Mouse (Mus musculus) liver, adult 2 months (tissue): ENCODE measurements at regions not wholly inside any gene's neighbourhood (a gene's known extent, or its start where the extent isn't known, plus 50 kb on each side); places are given as distances from the start of the nearest gene placed in this dataset.

Source experiments
- CTCF ChIP-seq: fragments of 200-500 bp; IDR thresholded peaks from 2 replicates; pipeline ENCODE4 v1.5.1; 2011; ENCODE audit warnings: low read depth, low read length, control low read depth
- POLR2A ChIP-seq: fragments of 200-500 bp; IDR thresholded peaks from 2 replicates; pipeline ENCODE4 v1.6.1; 2011; ENCODE audit warnings: low read length, control low read depth; ENCODE audit not compliant: insufficient read depth; ENCODE audit errors: extremely low read depth

- no peak for TF ChIP-seq CTCF
- no peak for TF ChIP-seq POLR2A
These were observed 574.8 kb downstream of the 1810013L24Rik start for GRCm38 (mm10) chr16:9404736-9405135.
